Mouse (Mus musculus) right cerebral cortex, adult 18-20 months (tissue): ENCODE results near the gene Fcna.

Experiments
- DNase-seq: peaks from one replicate; pipeline ENCODE4 v3.0.0; 2022; ENCODE audit warnings: mixed read lengths

Fcna gene

GRCm38 (mm10) chr2:25607761-25608622, 19.8 kb downstream of the Fcna start, which contains the start of gene Rabl6:
Gene Rabl6, minus strand, starts transcription at chr2:25608521.
- peak; percentile 93 for DNase-seq

- DNase-seq = no peak
These were observed 25.3 kb downstream of the Fcna start for GRCm38 (mm10) chr2:25602526-25602925.

- no peak for DNase-seq
These were observed 27.8 kb downstream of the Fcna start for GRCm38 (mm10) chr2:25600037-25600436.

GRCm38 (mm10) chr2:25598749-25599148, 29.1 kb downstream of the Fcna start:
- DNase-seq = no peak

GRCm38 (mm10) chr2:25596765-25597510, 30.9 kb downstream of the Fcna start:
- DNase-seq = no peak

- peak; percentile 46 for DNase-seq
These were observed 36.0 kb downstream of the Fcna start for GRCm38 (mm10) chr2:25591863-25592262.

GRCm38 (mm10) chr2:25588227-25588907, 39.5 kb downstream of the Fcna start:
- no peak for DNase-seq

- no peak for DNase-seq
These were observed 40.5 kb downstream of the Fcna start for GRCm38 (mm10) chr2:25587290-25587689.

GRCm38 (mm10) chr2:25585601-25586000, 42.2 kb downstream of the Fcna start:
- no peak for DNase-seq

- no peak for DNase-seq
These were observed 43.0 kb downstream of the Fcna start for GRCm38 (mm10) chr2:25584856-25585255.

- no peak for DNase-seq
These were observed 43.7 kb downstream of the Fcna start for GRCm38 (mm10) chr2:25584152-25584551.

- no peak for DNase-seq
These were observed 44.3 kb downstream of the Fcna start for GRCm38 (mm10) chr2:25583571-25583970.

GRCm38 (mm10) chr2:25583120-25583481, 44.7 kb downstream of the Fcna start:
- DNase-seq = peak; percentile 39

GRCm38 (mm10) chr2:25582466-25583119, 45.2 kb downstream of the Fcna start:
- peak; percentile 90 for DNase-seq

- peak; percentile 38 for DNase-seq
These were observed 45.9 kb downstream of the Fcna start for GRCm38 (mm10) chr2:25581901-25582301.

- DNase-seq = peak; percentile 88
These were observed 46.5 kb downstream of the Fcna start, which contains the start of gene Ajm1 for GRCm38 (mm10) chr2:25581294-25581864. Gene Ajm1, minus strand, starts transcription at chr2:25581757.

GRCm38 (mm10) chr2:25580621-25581101, 47.2 kb downstream of the Fcna start:
- DNase-seq = peak; percentile 47

GRCm38 (mm10) chr2:25579737-25580460, 47.9 kb downstream of the Fcna start:
- peak; percentile 65 for DNase-seq

- no peak for DNase-seq
These were observed 48.8 kb downstream of the Fcna start for GRCm38 (mm10) chr2:25578796-25579736.
